Mouse (Mus musculus): ENCODE measurements around the gene Cpvl.

DNA sequence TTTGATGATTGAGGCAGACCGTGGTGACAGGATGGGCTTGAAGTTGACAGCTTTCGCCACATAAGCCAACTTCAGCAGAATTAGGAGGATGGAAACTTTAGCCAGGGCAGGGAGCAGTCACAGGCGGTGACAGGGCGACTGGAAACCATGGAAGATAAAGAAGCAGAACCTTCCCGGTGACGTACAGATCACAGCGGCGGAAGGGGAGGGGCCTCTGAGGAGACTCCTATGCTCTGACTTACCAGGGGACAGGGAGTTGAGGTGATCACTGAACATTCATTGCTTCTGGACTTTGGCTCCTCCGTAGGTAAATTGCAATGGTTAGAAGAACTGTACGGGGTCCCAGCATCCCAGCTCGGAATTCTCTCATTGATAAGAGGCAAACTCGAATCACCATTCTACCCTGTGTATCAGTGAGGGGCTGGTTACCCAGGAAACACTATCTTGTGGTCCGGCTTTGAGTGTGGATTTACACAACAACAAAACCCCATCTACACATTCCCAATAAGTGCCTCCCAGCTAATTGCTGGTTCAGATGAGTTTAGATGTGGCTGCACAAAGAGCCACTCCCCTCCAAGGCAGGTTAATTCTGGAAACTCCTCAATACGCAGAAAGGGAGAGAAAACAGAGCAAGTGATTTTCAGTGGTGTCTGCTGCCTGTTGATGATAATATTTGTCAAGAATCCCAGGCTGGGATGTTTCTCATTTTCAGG lies 8.0 kb upstream of the Cpvl start:
- TF ChIP-seq TCF12 (IDR thresholded peaks at IDR 0.05; ENCODE audit: low read depth, low read length) (no peak), CTCF (conservative IDR thresholded peaks at IDR 0.05 in 1 of 2, IDR thresholded peaks at IDR 0.05 in 1 of 2; ENCODE audit: low read depth in 2 of 2, low read length in 2 of 2) (no peak), TBP (conservative IDR thresholded peaks at IDR 0.05; ENCODE audit: low read depth, low read length) (no peak), SMC3 (IDR thresholded peaks at IDR 0.05; ENCODE audit: low read depth, low read length) (no peak), EP300 (IDR thresholded peaks at IDR 0.05; ENCODE audit: low read length) (no peak), JUND (conservative IDR thresholded peaks at IDR 0.05; ENCODE audit: low read depth, low read length) (no peak), E2F4 (IDR thresholded peaks at IDR 0.05; ENCODE audit: insufficient replicate concordance, low read depth, low read length) (no peak), MAX (IDR thresholded peaks at IDR 0.05; ENCODE audit: low read length) (no peak), ZC3H11A (IDR thresholded peaks at IDR 0.05; ENCODE audit: low read depth, low read length) (no peak), POLR2A (IDR thresholded peaks at IDR 0.05; ENCODE audit: low read depth, low read length) (no peak), ZNF384 (IDR thresholded peaks at IDR 0.05; ENCODE audit: low read depth, low read length) (no peak), MAFK (IDR thresholded peaks at IDR 0.05; ENCODE audit: insufficient replicate concordance, low read length) (no peak), PAX5 (IDR thresholded peaks at IDR 0.05; ENCODE audit: low read length) (no peak)

Measured in CH12.LX (cell line).